Mouse (Mus musculus): ENCODE data around the gene Adcy1.

- no peak for TF ChIP-seq CTCF (IDR thresholded peaks at IDR 0.05; ENCODE audit: low read depth, low read length)
- TF ChIP-seq POLR2A (IDR thresholded peaks at IDR 0.05; ENCODE audit: extremely low read depth, insufficient read depth, low read length) = no peak
Measured at GRCm38 (mm10) chr11:7160146-7160545, 96.9 kb downstream of the Adcy1 start.

Measured in liver, adult 2 months (tissue).